Mouse (Mus musculus) megakaryocyte, embryonic 14.5 days (primary cell): Measurements from ENCODE around the gene Igfbp3. TPM values are rescaled to one million over a fixed set of nuclear protein-coding genes. Genes with fewer than 3 reads are reported as not detected.

Experiments used
- H3K27me3 ChIP-seq: replicated peaks from 2 replicates; pipeline ENCODE3; 2012; ENCODE audit warnings: inconsistent platforms
- H3K36me3 ChIP-seq: replicated peaks from 2 replicates; pipeline ENCODE3; 2012; ENCODE audit warnings: low read length, inconsistent platforms, mixed read lengths
- H3K4me1 ChIP-seq: 2 replicates; pipeline ENCODE4 v1.6.1; 2012; ENCODE audit warnings: inconsistent platforms
- H3K4me3 ChIP-seq: replicated peaks from 2 replicates; pipeline ENCODE3; 2012; ENCODE audit warnings: moderate library complexity, mild to moderate bottlenecking, inconsistent platforms
- H3K9me3 ChIP-seq: 2 replicates; pipeline ENCODE4 v1.6.1; 2012; ENCODE audit warnings: inconsistent platforms
- FLI1 ChIP-seq: IDR thresholded peaks from 2 replicates; pipeline ENCODE4 v1.6.1; 2012; ENCODE audit warnings: low read length, inconsistent platforms, mixed read lengths
- GATA1 ChIP-seq: IDR thresholded peaks from 3 replicates; pipeline ENCODE4 v1.6.1; 2012; ENCODE audit warnings: mixed read lengths, low read length, inconsistent platforms, borderline replicate concordance
- polyA plus RNA-seq: library from polyadenylated mRNA; stranded (reverse); fragments of >175 nt; gene quantifications from 2 replicates; pipeline ENCODE4 v1.2.3, GENCODE M21; 2012; ENCODE audit warnings: low replicate concordance; ENCODE audit not compliant: insufficient read depth

The Igfbp3 gene
- polyA plus RNA-seq, 1 experiment, result 0.17 TPM

DNA sequence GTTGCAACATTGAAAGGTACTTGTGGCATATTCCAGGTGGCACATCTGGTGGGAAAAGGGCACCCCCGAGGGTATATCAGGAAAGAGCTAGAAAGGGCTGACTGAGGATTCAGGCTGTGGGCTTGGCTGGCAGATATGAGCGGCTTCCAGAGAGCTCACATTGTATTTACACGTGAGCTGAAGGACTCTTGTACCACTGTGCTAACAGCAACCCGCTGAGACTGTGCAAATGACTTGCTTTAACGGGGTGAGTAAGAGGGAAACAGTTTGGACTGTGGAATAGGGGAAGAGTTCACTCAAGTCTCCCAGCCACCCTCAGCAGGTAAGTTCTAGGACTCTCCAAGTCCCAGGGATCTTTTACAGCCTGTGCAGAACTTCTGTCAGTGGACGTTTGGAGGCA lies 40.1 kb downstream of the Igfbp3 start:
- Histone ChIP-seq H3K4me1 (no peaks in the 10 kb centered on the region), H3K4me3 (no peak overlapping the region), H3K36me3 (no peaks in the 10 kb centered on the region), H3K27me3 (no peaks in the 10 kb centered on the region), H3K9me3 (peaks cover 16% of the 10 kb centered on the region; the same call in 1 of the 2 replicates)
- TF ChIP-seq GATA1 (no peak), FLI1 (no peak)

DNA sequence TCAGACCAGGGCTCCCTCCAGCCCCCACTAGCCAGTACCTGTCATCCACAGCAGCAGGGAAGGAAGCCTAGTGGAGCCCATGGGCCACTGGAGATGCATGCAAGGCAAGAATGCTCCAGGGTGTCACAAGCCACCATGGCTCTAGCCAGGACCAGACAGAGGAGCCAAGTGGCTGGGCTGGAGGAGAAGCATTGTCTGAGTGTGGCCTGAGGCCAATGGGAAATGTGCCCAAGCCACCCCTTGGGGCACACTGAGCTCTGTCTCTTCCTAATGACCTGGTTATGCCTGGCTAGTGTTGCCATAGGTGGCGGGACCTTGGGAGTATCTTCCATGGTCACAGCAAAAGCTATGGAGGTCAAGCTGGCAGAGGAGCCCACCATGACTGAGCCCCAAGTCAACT lies 44.1 kb downstream of the Igfbp3 start:
- Histone ChIP-seq H3K4me3 (no peak overlapping the region), H3K36me3 (no peaks in the 10 kb centered on the region), H3K27me3 (no peaks in the 10 kb centered on the region), H3K4me1 (no peaks in the 10 kb centered on the region), H3K9me3 (peaks cover 9% of the 10 kb centered on the region; the same call in 1 of the 2 replicates)
- no peak for TF ChIP-seq GATA1
- TF ChIP-seq FLI1, result no peak

DNA sequence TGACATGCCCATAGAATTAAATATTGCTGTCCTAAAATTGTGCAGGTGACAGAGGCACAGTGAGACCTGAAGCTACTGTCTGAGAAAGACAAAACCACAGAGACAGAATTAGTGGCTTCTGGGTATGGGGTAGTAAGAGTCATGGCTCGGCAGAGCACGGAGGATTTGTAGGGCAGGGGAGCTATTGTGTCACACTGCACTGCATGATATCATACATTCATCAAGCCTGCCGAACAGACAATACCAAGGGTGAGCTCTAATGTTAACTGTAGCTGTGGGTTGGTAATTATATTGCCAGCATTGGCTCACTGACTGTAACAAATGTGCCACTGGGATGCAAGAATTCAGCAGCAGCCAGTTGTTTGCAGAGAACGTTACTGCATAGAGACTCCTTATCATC lies 49.3 kb downstream of the Igfbp3 start:
- no peaks in the 10 kb centered on the region for H3K27me3 ChIP-seq
- H3K36me3 ChIP-seq, result no peaks in the 10 kb centered on the region
- no peak for TF ChIP-seq GATA1
- TF ChIP-seq FLI1, result no peak
- H3K4me1 ChIP-seq, result peaks cover 3% of the 10 kb centered on the region; the same call in 1 of the 2 replicates
- H3K4me3 ChIP-seq, result no peak overlapping the region
- H3K9me3 ChIP-seq, result peaks cover 2% of the 10 kb centered on the region; the same call in 1 of the 2 replicates

DNA sequence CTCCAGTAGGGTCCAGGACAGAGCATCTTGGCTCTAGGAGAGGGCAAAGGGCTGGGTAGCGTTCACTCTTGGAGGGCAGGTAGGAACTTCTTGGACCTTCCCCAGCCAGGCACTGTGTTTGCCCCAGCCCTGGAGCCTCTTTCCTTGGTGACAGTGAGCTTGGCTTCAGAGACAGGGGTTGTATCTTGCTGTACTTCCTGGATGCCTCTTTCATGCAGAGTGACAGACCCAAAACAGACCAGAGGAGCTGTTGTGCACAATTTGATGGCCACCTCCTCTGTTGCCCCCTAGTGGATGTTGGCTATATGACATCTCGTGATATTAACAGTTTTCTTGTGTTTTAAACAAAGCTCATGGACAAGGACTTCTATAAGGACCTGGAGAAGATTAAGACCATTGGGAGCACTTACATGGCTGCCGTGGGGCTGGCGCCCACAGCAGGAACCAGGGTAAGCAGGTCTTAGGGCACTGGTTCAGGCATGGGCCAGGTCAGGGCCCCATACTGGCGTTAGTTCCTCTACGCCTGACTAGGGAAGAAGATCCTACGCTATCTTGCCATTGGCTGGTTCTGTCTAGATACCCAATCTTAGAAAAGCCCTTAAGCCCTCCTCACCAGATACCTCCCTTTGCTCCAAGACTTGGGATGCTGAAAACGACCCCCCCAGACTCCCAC lies 52.1 kb downstream of the Igfbp3 start:
- Histone ChIP-seq H3K27me3 (no peaks in the 10 kb centered on the region), H3K9me3 (no peaks in the 10 kb centered on the region), H3K4me3 (no peak overlapping the region), H3K4me1 (peaks cover 3% of the 10 kb centered on the region; the same call in 1 of the 2 replicates), H3K36me3 (no peaks in the 10 kb centered on the region)
- TF ChIP-seq GATA1, result no peak
- no peak for TF ChIP-seq FLI1

DNA sequence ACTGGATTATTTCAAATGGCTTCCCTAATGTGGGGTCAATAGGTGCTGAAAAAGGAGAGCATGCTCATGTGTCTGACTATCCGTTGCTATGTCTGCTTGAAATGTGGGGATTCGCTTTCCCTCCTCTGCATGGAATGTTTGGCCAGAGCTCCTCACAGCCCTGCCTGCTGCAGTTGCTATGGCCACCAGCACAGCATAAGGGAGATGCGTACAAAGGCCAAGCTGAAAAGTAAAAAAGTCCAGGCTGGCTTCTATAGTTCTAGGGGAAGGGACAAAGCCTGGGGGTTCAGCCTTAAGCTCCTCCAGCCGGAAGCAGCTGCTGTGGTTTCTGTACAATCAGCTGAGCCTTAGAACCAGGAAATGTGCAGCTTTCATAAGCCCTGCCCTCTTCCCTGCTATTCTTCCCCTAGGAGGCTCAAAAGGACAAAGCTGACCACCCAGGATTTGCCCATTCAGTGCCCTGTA lies 53.1 kb downstream of the Igfbp3 start:
- H3K4me3 ChIP-seq, result no peak overlapping the region
- no peaks in the 10 kb centered on the region for H3K36me3 ChIP-seq
- H3K4me1 ChIP-seq, result peaks cover 3% of the 10 kb centered on the region; the same call in 1 of the 2 replicates
- no peaks in the 10 kb centered on the region for H3K9me3 ChIP-seq
- TF ChIP-seq GATA1, result no peak
- no peak for TF ChIP-seq FLI1
- no peaks in the 10 kb centered on the region for H3K27me3 ChIP-seq

DNA sequence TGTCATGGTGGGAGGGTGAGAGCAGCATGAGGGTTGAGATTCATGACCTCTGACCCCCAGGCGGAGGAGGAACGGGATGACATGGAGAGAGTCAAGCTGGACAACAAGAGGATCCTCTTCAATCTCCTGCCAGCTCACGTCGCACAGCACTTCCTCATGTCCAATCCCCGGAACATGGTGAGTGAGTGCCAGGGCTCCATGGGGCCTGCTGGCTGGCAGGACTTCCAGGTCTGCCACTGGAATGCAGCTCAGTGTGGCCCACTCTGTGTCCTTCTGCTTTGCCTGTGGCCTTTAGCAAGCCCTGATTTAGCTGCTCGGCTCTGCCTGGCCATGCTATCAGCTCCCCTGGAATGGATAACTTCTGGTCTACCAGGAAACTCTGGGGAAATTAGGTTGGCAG lies 53.6 kb downstream of the Igfbp3 start:
- Histone ChIP-seq H3K9me3 (no peaks in the 10 kb centered on the region), H3K4me1 (peaks cover 3% of the 10 kb centered on the region; the same call in 1 of the 2 replicates), H3K27me3 (no peaks in the 10 kb centered on the region), H3K36me3 (no peaks in the 10 kb centered on the region), H3K4me3 (peak overlapping the region; percentile 21)
- TF ChIP-seq GATA1 (no peak), FLI1 (no peak)

DNA sequence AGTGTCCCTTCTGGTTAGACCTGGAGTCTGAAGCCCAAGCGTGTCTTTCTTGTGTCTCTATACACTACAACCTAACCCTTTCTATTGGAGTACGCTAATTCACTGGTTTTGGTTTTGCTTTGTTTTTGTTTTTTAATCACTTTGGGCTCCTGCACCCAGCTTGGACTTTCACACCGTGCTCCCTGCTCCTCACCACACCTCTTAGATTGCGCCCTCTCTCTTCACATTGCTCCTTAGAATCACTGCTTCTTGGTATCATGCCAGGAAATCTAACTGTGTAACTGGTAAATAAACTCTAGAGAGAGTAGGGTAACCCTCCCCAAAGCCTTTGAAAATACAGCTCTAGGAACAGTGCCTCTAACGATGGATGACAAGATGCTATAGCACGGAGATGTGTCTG lies 55.5 kb downstream of the Igfbp3 start:
- Histone ChIP-seq H3K4me1 (peaks cover 3% of the 10 kb centered on the region; the same call in 1 of the 2 replicates), H3K36me3 (no peaks in the 10 kb centered on the region), H3K4me3 (no peak overlapping the region), H3K9me3 (no peaks in the 10 kb centered on the region), H3K27me3 (no peaks in the 10 kb centered on the region)
- no peak for TF ChIP-seq GATA1
- no peak for TF ChIP-seq FLI1

DNA sequence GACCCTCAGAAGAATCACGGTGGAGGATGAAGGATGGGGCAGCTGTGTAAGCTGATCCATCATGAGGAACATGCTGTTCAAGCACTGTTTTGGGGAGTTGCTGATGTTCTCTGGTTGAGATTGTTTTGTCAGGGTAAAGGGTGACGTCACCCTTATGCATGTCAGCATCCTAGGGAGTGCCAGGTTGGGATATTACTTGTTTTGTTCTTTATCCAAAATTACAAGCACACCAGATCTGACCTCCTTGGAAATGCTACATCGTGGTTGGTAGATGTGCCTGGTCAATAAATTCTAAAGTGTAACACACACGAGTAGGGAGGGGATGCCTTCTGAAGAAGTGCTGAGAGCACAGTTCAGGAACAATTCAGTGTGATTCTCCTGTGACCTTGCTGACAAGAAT lies 57.3 kb downstream of the Igfbp3 start:
- H3K4me3 ChIP-seq, result no peak overlapping the region
- TF ChIP-seq GATA1 (no peak), FLI1 (no peak)

More for the DNA sequence above, 57.3 kb downstream of the Igfbp3 start:
- Histone ChIP-seq H3K36me3 (no peaks in the 10 kb centered on the region), H3K9me3 (peaks cover 11% of the 10 kb centered on the region; the same call in 1 of the 2 replicates), H3K4me1 (peaks cover 3% of the 10 kb centered on the region; the same call in 1 of the 2 replicates), H3K27me3 (no peaks in the 10 kb centered on the region)

Other genes starting within 250 kb of the Igfbp3 start
- not detected in 2 replicates for gene Adcy1, start 150.4 kb downstream of the Igfbp3 start, polyA plus RNA-seq
- gene Gm11985, start 25.4 kb downstream of the Igfbp3 start, polyA plus RNA-seq, result not detected in 2 replicates
- not detected in 2 replicates for gene Igfbp1, start 16.1 kb downstream of the Igfbp3 start, polyA plus RNA-seq